Mouse (Mus musculus) forebrain, embryonic 16.5 days (tissue): Measurements from ENCODE around the gene Prr29. TPM values are rescaled to one million over a fixed set of nuclear protein-coding genes. Genes with fewer than 3 reads are reported as not detected.

Experiments used
- polyA plus RNA-seq: library from polyadenylated mRNA; unstranded; fragments of >200 nt; fragmentation: Nextera tagmentation; extraction: Ambion mirVana; gene quantifications from 2 replicates; pipeline ENCODE4 v1.2.1, GENCODE M21; 2015

Prr29 gene
- polyA plus RNA-seq, 1 experiment from 2014 or later: not detected

Other genes starting within 250 kb of the Prr29 start
- gene Gm10840, start 204.6 kb upstream of the Prr29 start, polyA plus RNA-seq: 1.1 and 1.2 TPM in 2 replicates
- 205 and 209 TPM in 2 replicates for gene Limd2, start 204.6 kb upstream of the Prr29 start, polyA plus RNA-seq
- 28.8 and 30.9 TPM in 2 replicates for gene Strada, start 163.3 kb upstream of the Prr29 start, polyA plus RNA-seq
- gene Ccdc47, start 149.1 kb upstream of the Prr29 start, polyA plus RNA-seq: 110 TPM in 2 replicates
- 112 and 115 TPM in 2 replicates for gene Ddx42, start 148.5 kb upstream of the Prr29 start, polyA plus RNA-seq
- 40.7 and 41.8 TPM in 2 replicates for gene Ftsj3, start 109.4 kb upstream of the Prr29 start, polyA plus RNA-seq
- 270 and 287 TPM in 2 replicates for gene Psmc5, start 109.3 kb upstream of the Prr29 start, polyA plus RNA-seq
- 12.4 and 13.7 TPM in 2 replicates for gene Smarcd2, start 92.5 kb upstream of the Prr29 start, polyA plus RNA-seq
- gene Tcam1, start 88.8 kb upstream of the Prr29 start, polyA plus RNA-seq: 0.11 and 0.17 TPM in 2 replicates
- gene Gh, start 63.6 kb upstream of the Prr29 start, polyA plus RNA-seq: not detected in 2 replicates
- gene Cd79b, start 50.7 kb upstream of the Prr29 start, polyA plus RNA-seq: 0.65 and 0.75 TPM in 2 replicates
- gene Scn4a, start 12.2 kb upstream of the Prr29 start, polyA plus RNA-seq: 0.03 TPM in 1 of 2 replicates, not detected in the other
- 10.9 and 12.6 TPM in 2 replicates for gene Icam2, start 22.6 kb downstream of the Prr29 start, polyA plus RNA-seq
- gene Ern1, start 122.4 kb downstream of the Prr29 start, polyA plus RNA-seq: 4.9 and 6.0 TPM in 2 replicates
- 16.3 and 20.3 TPM in 2 replicates for gene Tex2, start 248.0 kb downstream of the Prr29 start, polyA plus RNA-seq